Mouse (Mus musculus) adrenal gland, adult 8-10 months (tissue): Measurements from ENCODE around the gene Rnasel. TPM values are rescaled to one million over a fixed set of nuclear protein-coding genes. Genes with fewer than 3 reads are reported as not detected.

Source experiments
- DNase-seq: peaks from one replicate; pipeline ENCODE4 v3.0.0; 2022
- total RNA-seq, 4 experiments: library from RNA; stranded (reverse); gene quantifications; 2 replicates each; pipeline ENCODE4 v1.2.4; 2022

Gene Rnasel
- total RNA-seq, 4 experiments from 2014 or later, result 9.7 to 25.3 (median 16.9) TPM

DNA sequence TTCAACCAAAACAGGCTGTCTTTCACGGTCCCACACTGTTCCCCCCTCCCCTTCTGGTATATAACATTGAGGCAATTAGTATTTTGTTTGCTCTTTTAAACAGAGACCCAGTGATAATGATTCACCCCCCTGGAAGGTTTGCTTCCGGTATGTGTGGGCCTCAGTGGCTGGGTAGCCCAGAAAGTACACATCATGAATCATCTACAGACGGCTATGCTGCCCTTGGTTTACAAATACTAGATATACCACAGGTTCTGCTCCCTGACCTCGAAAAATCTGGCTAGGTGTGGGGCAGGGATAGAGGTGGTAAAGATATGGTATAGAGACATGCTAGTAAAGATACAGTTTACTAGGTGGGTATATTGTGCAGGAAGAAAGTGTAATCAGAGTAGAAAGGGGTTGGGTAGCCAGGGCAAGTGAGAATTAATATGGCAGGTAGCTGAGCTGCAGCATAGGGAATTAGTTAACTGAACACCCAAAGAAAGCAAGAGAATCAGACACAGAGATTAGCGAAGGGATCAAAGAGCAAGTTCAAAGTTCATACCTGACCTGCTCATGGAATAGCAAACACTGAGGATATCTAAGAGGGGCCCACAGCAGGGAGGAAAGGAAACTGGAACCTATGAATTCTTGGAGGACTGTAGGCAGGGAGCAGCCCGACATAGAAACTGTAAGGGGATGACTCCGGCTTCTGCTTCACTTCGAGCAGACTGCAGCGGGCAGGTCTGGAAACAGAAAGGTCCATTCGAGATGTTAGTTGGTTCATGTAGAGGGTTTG, 21.0 kb downstream of the Rnasel start:
- no peak for DNase-seq

DNA sequence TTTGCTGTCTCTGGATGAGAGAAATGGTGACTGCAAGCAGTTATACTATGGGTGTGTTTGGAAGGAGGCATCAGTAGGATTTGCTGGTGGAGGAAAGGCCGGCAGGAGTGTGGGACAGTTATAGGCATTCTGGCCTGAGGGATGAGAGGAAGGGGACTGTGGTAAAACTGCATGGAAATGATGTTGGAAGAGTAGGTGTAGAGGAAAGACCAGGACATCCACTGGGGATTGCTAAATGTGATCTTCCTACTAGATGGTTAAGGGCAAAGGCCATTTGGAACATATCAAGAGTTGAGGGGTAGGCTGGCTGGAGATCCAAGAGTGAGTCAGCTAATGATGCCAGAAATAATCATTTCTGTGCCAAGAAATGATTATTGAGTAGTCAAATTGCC, 21.5 kb downstream of the Rnasel start:
- no peak for DNase-seq

DNA sequence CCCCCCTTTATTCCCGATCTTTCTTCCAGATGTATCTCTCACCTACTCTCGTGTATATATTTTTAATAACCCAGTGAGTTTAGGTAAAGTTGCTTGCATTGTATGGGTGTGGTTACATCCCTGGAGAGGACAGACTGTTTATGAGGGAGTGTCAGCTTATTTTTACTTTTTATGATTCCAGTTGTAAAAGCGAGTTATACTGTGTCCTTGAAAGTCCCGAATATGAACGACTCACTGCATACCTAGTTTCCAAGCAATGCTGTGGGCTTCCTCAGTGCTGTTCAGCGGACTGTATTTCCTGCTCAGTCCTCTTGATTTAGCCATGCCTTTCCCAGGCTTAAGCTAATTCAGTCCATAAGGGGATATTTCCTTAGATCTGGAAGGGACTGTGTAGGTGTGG, 25.9 kb downstream of the Rnasel start:
- no peak for DNase-seq

DNA sequence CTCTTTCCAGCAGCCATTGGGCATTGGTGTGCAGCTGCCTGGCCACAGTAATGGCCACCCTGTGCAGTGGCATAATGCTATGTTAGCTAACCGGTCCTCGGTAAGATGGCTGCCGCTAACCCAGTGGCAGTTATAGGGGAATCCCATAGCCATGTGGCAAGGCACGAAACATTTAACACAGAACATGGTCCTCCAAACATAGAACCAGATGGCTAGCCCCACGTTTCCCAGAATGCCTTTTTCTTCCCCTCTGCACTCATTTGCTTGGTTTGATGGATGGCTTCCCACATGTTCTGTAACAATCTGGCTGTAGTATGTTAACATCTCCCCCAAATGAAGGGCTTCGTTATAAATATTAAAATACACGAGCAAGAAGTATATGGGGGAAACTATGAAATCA, 27.0 kb downstream of the Rnasel start:
- DNase-seq, result no peak

DNA sequence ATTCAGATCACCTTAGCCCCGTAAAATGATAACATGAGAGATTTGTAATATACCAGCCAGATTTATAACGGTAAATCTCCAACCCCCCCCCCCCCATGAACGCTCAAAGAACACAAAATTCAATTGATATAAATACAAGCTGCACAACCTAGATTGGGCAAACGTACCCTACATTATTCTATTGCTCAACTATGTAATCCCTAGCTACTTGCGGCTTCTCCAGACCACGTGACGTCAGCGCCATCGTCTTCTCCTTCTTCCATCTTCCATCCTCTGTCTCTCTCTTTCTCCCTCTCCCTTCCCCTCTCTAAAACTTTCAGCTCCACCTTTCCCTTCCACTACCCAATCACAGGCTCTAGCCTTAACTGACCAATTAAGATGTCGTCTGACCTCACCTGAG, 29.0 kb downstream of the Rnasel start:
- no peak for DNase-seq

DNA sequence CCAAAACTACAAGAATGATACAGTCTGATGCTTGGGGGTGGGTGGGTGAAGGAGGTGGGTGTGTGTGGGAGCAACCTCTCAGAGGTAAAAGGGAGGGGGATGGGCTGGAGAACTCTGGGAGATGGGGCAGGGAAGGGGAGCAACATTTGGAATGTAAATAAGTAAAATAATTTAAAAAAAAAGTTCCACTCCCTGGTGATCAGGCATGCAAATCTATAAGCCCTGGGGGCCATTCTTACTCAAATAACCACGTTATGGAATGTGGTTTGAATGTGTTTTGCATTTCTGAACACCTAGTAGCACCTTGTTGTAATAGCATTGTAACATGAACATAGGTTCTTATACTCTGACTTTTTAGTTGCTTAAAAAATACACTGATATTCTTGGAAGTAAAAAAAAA, 34.1 kb downstream of the Rnasel start:
- no peak for DNase-seq

DNA sequence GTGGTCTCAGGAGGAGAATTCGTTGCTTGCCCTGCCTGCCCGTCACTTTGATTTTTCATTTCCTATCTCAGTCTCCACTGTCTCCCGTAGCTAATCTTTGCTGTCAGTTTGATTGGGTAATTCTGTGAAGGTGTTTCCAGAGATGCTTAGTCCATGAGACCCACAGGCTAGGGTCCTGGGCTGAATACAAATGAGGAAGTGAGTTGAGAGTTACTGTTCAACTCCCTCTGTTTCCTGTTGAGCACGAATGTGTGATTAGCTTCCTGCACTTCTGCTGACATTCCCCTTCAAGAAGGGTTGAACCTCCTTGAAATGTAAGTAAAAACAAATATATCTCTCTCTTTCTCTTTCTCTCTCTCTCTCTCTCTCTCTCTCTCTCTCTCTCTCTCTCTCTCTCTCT, 36.4 kb downstream of the Rnasel start:
- DNase-seq, result no peak

DNA sequence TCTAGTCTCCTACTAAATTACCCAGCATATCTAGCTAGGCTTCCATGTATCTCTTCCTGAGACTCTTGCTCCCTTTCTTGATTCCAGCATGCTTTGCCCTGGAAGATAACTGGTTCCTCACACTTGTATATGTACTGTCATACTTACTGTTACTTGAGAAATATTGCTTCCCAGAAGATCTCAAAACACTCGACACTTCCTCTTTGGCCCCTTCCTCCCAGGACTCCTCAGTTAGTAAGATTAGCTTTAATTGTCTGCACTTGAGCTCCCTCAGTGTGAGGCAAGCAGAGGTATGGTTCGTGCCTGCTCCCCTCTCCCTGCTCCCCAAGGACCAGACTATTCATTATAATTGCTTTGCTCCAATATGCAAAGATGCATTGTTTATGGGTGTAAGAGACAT, 41.5 kb downstream of the Rnasel start:
- DNase-seq, result no peak

DNA sequence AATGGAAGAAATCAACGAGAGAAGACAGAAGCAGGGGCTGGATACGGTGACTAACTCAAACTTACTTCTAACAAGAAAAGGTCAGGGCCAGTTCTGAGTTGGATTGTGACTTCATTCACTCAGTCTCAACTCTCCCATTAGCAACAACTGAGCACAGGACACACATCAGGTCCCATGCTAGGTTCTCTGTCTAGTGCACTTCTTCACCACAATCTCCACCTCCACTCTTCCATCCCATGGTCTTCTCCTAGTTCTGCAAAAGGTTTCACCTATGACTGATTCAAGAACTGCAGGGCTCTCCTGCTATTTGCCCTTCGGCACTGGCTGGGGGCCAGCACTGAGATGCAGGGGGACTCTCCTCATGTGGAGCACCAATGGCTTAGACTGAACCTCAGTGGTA, 45.0 kb downstream of the Rnasel start:
- peak; percentile 9 for DNase-seq

DNA sequence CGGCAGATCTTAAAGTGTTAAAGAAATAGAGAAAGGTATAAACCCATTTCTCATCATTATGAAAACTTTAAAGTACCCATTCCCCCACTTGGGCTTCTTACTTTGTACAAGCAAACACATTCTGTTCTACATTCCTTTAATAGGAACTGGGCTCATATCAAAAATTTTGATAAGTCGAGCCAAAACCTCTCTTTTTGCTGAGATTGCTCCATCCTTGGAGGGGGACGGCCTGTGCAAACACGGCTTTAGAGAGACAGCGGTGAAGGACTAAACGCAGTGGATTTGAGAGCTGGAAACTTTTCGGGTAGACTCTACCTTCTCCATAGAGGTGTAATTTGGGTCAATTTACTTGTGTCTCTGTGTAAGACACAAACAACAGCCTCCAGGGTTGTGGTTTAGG, 53.5 kb downstream of the Rnasel start:
- no peak for DNase-seq

DNA sequence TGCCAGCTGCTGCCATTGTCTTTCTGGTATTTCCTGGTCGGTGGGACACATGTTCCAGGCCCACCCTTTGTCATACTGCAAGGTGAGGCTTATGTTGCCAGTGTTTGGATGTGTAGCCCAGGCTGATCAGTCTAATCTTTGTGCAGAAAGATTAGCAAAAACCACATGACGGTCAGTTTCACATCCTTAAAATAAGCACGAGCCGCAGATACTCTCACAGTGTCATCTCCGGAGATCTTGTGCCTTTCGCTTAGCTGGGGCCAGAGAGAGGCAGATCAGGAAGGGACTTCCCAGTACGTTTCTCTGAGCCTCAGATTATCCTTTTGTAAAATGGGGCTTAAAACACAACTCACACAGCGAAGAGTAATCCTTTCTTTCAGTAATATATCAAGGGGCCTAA, 54.3 kb downstream of the Rnasel start:
- DNase-seq, result no peak

DNA sequence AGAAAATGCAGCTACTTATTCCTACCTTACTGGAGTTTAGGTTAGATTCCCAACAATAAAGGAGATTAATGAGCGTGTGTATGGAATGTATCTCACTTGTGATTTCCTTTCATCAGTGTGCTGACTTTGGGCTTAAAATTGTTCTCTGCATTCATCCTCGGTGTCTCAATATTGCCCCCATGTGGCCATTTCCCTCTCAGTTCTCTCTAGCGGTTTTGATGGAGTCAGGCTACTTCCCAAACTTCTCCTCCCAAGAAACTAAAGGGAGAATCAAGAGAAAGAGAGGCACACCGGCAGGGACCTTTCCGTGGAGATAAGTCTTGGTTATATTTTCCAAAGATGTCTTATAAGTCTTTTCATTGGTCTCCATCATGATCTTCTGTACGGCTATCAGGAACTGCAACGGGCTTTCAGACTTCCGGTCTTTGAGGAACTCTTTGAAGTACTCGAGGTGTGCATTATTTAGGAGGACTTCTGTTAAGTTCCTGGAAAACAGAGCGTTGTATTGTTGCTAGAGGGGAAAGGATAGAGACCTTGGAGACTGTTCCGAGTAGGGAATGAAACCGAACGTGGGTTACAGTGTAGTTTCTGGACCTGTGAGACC, 58.3 kb downstream of the Rnasel start:
- peak; percentile 30 for DNase-seq

Other genes starting within 250 kb of the Rnasel start
- gene Npl, start 199.4 kb upstream of the Rnasel start, total RNA-seq, result 1 to 10 TPM; 3.0 to 6.7 (median 4.7) TPM
- under 1 TPM; 0.03 to 0.25 (median 0.15) TPM for gene Rgs8, start 96.4 kb upstream of the Rnasel start, total RNA-seq
- gene Rgs16, start 9.1 kb upstream of the Rnasel start, total RNA-seq, result 10 to 100 TPM in 1 of 4 experiments, 1 to 10 TPM in 3; 2.5 to 18.0 (median 4.7) TPM
- under 1 TPM in 3 of 4 experiments, not detected in 1; 0.10 to 0.65 (median 0.62) TPM for gene Rgsl1, start 94.7 kb downstream of the Rnasel start, total RNA-seq
- gene Teddm1b, start 124.9 kb downstream of the Rnasel start, total RNA-seq, result under 1 TPM in 1 of 4 experiments, not detected in 3; 0.14 TPM
- gene Teddm1a, start 142.3 kb downstream of the Rnasel start, total RNA-seq, result not detected
- gene Glul, start 150.5 kb downstream of the Rnasel start, total RNA-seq, result 1,000 to 10,000 TPM; 1,068 to 1,277 (median 1,158) TPM
- gene Teddm2, start 150.8 kb downstream of the Rnasel start, total RNA-seq, result 1 to 10 TPM in 1 of 4 experiments, under 1 TPM in 3; 0.24 to 1.1 (median 0.59) TPM